In the genomic region with DNA sequence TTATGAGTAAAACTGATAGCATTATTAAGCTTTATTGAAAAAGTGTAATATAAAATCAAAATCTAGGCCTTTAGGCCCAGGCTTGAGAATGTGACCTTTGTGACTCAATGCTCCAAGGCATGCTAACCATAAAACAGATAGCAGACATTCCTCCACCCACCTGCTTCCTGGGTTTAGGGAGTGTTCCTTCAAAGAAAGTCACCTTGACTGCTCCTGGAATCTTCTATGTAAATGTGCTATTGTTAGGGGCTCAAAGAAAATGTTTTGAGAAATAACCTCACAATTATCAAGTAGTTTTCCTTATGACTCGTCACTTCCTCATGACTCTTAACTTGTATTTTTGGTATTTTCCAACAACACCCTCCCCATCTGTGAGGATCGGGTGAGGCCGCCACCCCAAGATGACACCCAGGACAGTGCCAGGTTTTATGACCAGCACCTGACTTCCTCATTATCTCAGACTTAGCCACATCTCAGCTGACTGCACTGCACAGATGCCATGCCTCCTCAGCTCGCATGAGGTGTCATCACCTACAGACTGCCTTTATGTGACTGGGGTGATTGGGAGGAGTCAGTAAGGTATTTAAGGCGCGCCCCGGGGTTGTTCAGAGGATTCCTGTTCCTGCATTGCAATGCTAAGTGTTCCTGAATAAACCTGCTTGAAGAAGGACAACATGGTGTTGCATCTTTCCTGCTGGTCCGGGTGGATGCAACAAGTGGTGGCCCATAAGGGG, we compare ENCODE assay signal across 27 mouse cellular contexts.
"Had no signal": no experiment of that assay in that cellular context is flagged by ENCODE, and none has a peak within 500 bp of the region (broad histone marks: within the 10 kb centered on the region; RNA-seq: fewer than 3 reads in every experiment).

No protein-coding gene starts in this region.

- H3K36me3 ChIP-seq: heart, embryonic 10.5 days; heart, embryonic 12.5 days; hindbrain, embryonic 10.5 days; hindbrain, embryonic 12.5 days; kidney, embryonic 15.5 days; limb, embryonic 13.5 days; limb, embryonic 15.5 days; liver, embryonic 12.5 days had no signal

- H3K4me2 ChIP-seq: heart, embryonic 12.5 days; hindbrain, embryonic 12.5 days; hindbrain, embryonic 14.5 days; kidney, embryonic 15.5 days; limb, embryonic 13.5 days; limb, embryonic 15.5 days; liver, embryonic 12.5 days had no signal

- H3K9ac ChIP-seq: heart, embryonic 12.5 days; hindbrain, embryonic 12.5 days; hindbrain, embryonic 14.5 days; kidney, embryonic 15.5 days; limb, embryonic 13.5 days; limb, embryonic 15.5 days; liver, embryonic 12.5 days; liver, embryonic 14.5 days had no signal

- DNase-seq: gastrocnemius, adult 2 months; gastrocnemius, postnatal 10 days; gastrocnemius, postnatal 25 days; heart, adult 18-20 months; heart, postnatal 10 days; heart, postnatal 4 days; kidney, adult 11 months; kidney, adult 2 months; kidney, adult 9 months; kidney, postnatal 14 days; kidney, postnatal 36 days; layer of hippocampus, adult 9-11 months; layer of hippocampus, postnatal 36 days; left cerebral cortex, postnatal 4 days had no signal

- ATAC-seq: hindbrain, postnatal 0 days; intestine, embryonic 16.5 days; liver, embryonic 12.5 days had no signal

- H3K27me3 ChIP-seq: heart, embryonic 12.5 days; hindbrain, embryonic 12.5 days; kidney, embryonic 15.5 days; limb, embryonic 13.5 days; limb, embryonic 15.5 days; liver, embryonic 12.5 days had no signal

- H3K9me3 ChIP-seq: hindbrain, embryonic 12.5 days; kidney, embryonic 15.5 days; limb, embryonic 13.5 days; limb, embryonic 15.5 days had no signal

- H3K27ac ChIP-seq: gastrocnemius, adult 2 months; heart, embryonic 10.5 days; hindbrain, embryonic 10.5 days; hindbrain, embryonic 12.5 days; hindbrain, embryonic 14.5 days; hindbrain, postnatal 0 days; kidney, embryonic 15.5 days; kidney, postnatal 0 days; limb, embryonic 13.5 days; limb, embryonic 15.5 days; liver, embryonic 12.5 days; liver, embryonic 14.5 days had no signal

- H3K4me3 ChIP-seq: gastrocnemius, adult 2 months; heart, embryonic 10.5 days; heart, embryonic 12.5 days; hindbrain, embryonic 10.5 days; hindbrain, embryonic 12.5 days; kidney, embryonic 15.5 days; limb, embryonic 13.5 days; limb, embryonic 15.5 days; liver, embryonic 12.5 days had no signal

- H3K4me1 ChIP-seq: heart, embryonic 10.5 days; heart, embryonic 12.5 days; hindbrain, embryonic 10.5 days; hindbrain, embryonic 12.5 days; kidney, embryonic 15.5 days; limb, embryonic 13.5 days; limb, embryonic 15.5 days; liver, embryonic 12.5 days had no signal
